In genomic region chr2:163531917-163532316, GRCm38 (mm10) we compare ENCODE assay signal across 10 mouse cellular contexts. TPM values are rescaled to one million over a fixed set of nuclear protein-coding genes. Genes with fewer than 3 reads are reported as not detected.
DNase-seq lines count a peak whose midpoint lies in the region; ATAC-seq and TF ChIP-seq lines count a peak whose summit lies in the region.
"Had no signal": no experiment of that assay in that cellular context is flagged by ENCODE, and none has a peak within 500 bp of the region (broad histone marks: within the 10 kb centered on the region; RNA-seq: fewer than 3 reads in every experiment).

No protein-coding gene starts in this region.

- 9% methylated on average over 9 of the region's 9 CpGs for WGBS in kidney, embryonic 16.5 days
- WGBS in intestine, postnatal 0 days, result 8% methylated on average over 9 of the region's 9 CpGs
- 16% methylated on average over 9 of the region's 9 CpGs for WGBS in thymus, adult 2 months

- intact Hi-C loops in left cerebral cortex, postnatal 4 days (cut with DNase I), result loop anchor here (10.0 kb wide), 1 partner anchor 63 kb away; no protein-coding TSS in a partner anchor

- no peak overlapping the region for H3K9ac ChIP-seq in kidney, embryonic 16.5 days (replicated peaks; ENCODE audit: low read length)
- H3K9ac ChIP-seq in intestine, postnatal 0 days (ENCODE audit: low read depth, low read length), result no peak overlapping the region
- H3K9ac ChIP-seq: embryonic facial prominence, embryonic 13.5 days had no signal

- H3K9me3 ChIP-seq in kidney, embryonic 16.5 days (ENCODE audit: low read length), result no peaks in the 10 kb centered on the region
- H3K9me3 ChIP-seq in intestine, postnatal 0 days (ENCODE audit: control insufficient read depth), result no peaks in the 10 kb centered on the region
- H3K9me3 ChIP-seq: embryonic facial prominence, embryonic 13.5 days had no signal

- peaks cover 3% of the 10 kb centered on the region for H3K27me3 ChIP-seq in kidney, embryonic 16.5 days (ENCODE audit: insufficient read depth, low read length)
- no peaks in the 10 kb centered on the region for H3K27me3 ChIP-seq in intestine, postnatal 0 days (replicated peaks; ENCODE audit: control insufficient read depth, insufficient read depth, low read length)
- H3K27me3 ChIP-seq in thymus, adult 2 months (ENCODE audit: control insufficient read depth, insufficient read depth, low read length), result no peaks in the 10 kb centered on the region

- no peak overlapping the region for H3K4me2 ChIP-seq in kidney, embryonic 16.5 days (replicated peaks; ENCODE audit: low read depth, low read length)
- H3K4me2 ChIP-seq in intestine, postnatal 0 days (replicated peaks; ENCODE audit: low read depth), result no peak overlapping the region
- H3K4me2 ChIP-seq: embryonic facial prominence, embryonic 13.5 days had no signal

- peak; percentile 68 for DNase-seq in kidney, adult 11 months
- DNase-seq in frontal cortex, adult 2 months (ENCODE audit: extremely low spot score in 1 of 2, low spot score in 1 of 2), result peak; percentile 14 to 89
- peak; percentile 89 for DNase-seq in left cerebral cortex, postnatal 4 days
- DNase-seq in ovary, adult 18-20 months (ENCODE audit: low spot score), result peak; percentile 25
- peak; percentile 79 for DNase-seq in thymus, adult 2 months

- no peak for TF ChIP-seq POLR2A in thymus, adult 2 months (IDR thresholded peaks at IDR 0.05; ENCODE audit: control insufficient read depth, extremely low read depth, insufficient read depth, low read length, poor library complexity)

- no peaks in the 10 kb centered on the region for H3K4me1 ChIP-seq in kidney, embryonic 16.5 days (ENCODE audit: insufficient read depth, low read length)
- peaks cover 5% of the 10 kb centered on the region; the same call in 1 of the 2 replicates for H3K4me1 ChIP-seq in intestine, postnatal 0 days (replicated peaks; ENCODE audit: control insufficient read depth, insufficient read depth, low read length)
- H3K4me1 ChIP-seq in thymus, adult 2 months (replicated peaks; ENCODE audit: control insufficient read depth, insufficient read depth, low read length), result no peaks in the 10 kb centered on the region
- H3K4me1 ChIP-seq: embryonic facial prominence, embryonic 13.5 days had no signal

- TF ChIP-seq CTCF in intestine, postnatal 0 days (IDR thresholded peaks at IDR 0.05; ENCODE audit: low read depth), result peak; percentile 93
- TF ChIP-seq CTCF in thymus, adult 2 months (IDR thresholded peaks at IDR 0.05; ENCODE audit: borderline replicate concordance, control insufficient read depth, extremely low read depth, insufficient read depth, low read length, poor library complexity), result peak; percentile 69; the same call in 1 of the 2 replicates

- H3K27ac ChIP-seq in kidney, embryonic 16.5 days (ENCODE audit: low read length), result no peak overlapping the region
- H3K27ac ChIP-seq in intestine, postnatal 0 days (ENCODE audit: low read depth, low read length), result no peak overlapping the region
- H3K27ac ChIP-seq in thymus, adult 2 months (ENCODE audit: control insufficient read depth, insufficient read depth, low read length), result no peak overlapping the region
- H3K27ac ChIP-seq: embryonic facial prominence, embryonic 13.5 days had no signal

- H3K36me3 ChIP-seq in kidney, embryonic 16.5 days (ENCODE audit: insufficient read depth, low read length), result no peaks in the 10 kb centered on the region
- peaks cover 7% of the 10 kb centered on the region; the same call in 1 of the 2 replicates for H3K36me3 ChIP-seq in intestine, postnatal 0 days (ENCODE audit: control insufficient read depth, insufficient read depth)
- H3K36me3 ChIP-seq in thymus, adult 2 months (ENCODE audit: control insufficient read depth, insufficient read depth, low read length), result no peaks in the 10 kb centered on the region
- H3K36me3 ChIP-seq: embryonic facial prominence, embryonic 13.5 days had no signal

- H3K4me3 ChIP-seq in kidney, embryonic 16.5 days (ENCODE audit: low read length), result no peak overlapping the region
- H3K4me3 ChIP-seq in intestine, postnatal 0 days (ENCODE audit: low read depth, low read length), result no peak overlapping the region
- H3K4me3 ChIP-seq in thymus, adult 2 months (ENCODE audit: control insufficient read depth, insufficient read depth, low read length), result no peak overlapping the region
- H3K4me3 ChIP-seq: embryonic facial prominence, embryonic 13.5 days had no signal

- no peak for ATAC-seq in kidney, embryonic 16.5 days (ENCODE audit: low FRiP score, low TSS enrichment)
- ATAC-seq in cerebellum, adult (ENCODE audit: insufficient number of reproducible peaks, low FRiP score, low TSS enrichment), result peak; percentile 54
- 0 out of 2 replicates have a peak, but pooled peaks have one; percentile 6 for ATAC-seq in intestine, postnatal 0 days

RNA-seq across cellular contexts. Expression of gene Hnf4a, which starts 25.3 kb away (rescaled TPM):
- polyA plus RNA-seq in kidney, embryonic 16.5 days (2015; fragmentation: Nextera tagmentation; extraction: Ambion mirVana), result 25.0 and 25.8 TPM in 2 replicates
- polyA plus RNA-seq in frontal cortex, adult 2 months (2012; rRNA removed), result not detected in 2 replicates
- 50.8 and 53.0 TPM in 2 replicates for polyA plus RNA-seq in intestine, postnatal 0 days (2015; fragmentation: Nextera tagmentation; extraction: Ambion mirVana)
- not detected for total RNA-seq in left cerebral cortex, postnatal 4 days (2021)
- 0.44 and 0.89 TPM in 2 replicates for polyA plus RNA-seq in thymus, adult 2 months (2012; rRNA removed)
- polyA plus RNA-seq: embryonic facial prominence, embryonic 13.5 days had no signal

RNA-seq across cellular contexts. Expression of gene R3hdml, which starts 39.8 kb away (rescaled TPM):
- polyA plus RNA-seq in kidney, embryonic 16.5 days (2015; fragmentation: Nextera tagmentation; extraction: Ambion mirVana), result 43.8 and 46.4 TPM in 2 replicates
- 0.08 TPM in 1 of 2 replicates, not detected in the other for polyA plus RNA-seq in frontal cortex, adult 2 months (2012; rRNA removed)
- polyA plus RNA-seq in intestine, postnatal 0 days (2015; fragmentation: Nextera tagmentation; extraction: Ambion mirVana), result 0.37 and 0.46 TPM in 2 replicates
- under 1 TPM in 1 of 2 experiments, not detected in 1; 0.36 TPM for total RNA-seq in left cerebral cortex, postnatal 4 days (2021)
- 0.35 TPM in 1 of 2 replicates, not detected in the other for polyA plus RNA-seq in thymus, adult 2 months (2012; rRNA removed)
- polyA plus RNA-seq: embryonic facial prominence, embryonic 13.5 days; stomach, embryonic 14.5 days had no signal

RNA-seq across cellular contexts. Expression of gene Fitm2, which starts 59.5 kb away (rescaled TPM):
- 11.3 and 11.7 TPM in 2 replicates for polyA plus RNA-seq in kidney, embryonic 16.5 days (2015; fragmentation: Nextera tagmentation; extraction: Ambion mirVana)
- polyA plus RNA-seq in frontal cortex, adult 2 months (2012; rRNA removed), result 10.3 and 11.2 TPM in 2 replicates
- 5.3 and 5.5 TPM in 2 replicates for polyA plus RNA-seq in intestine, postnatal 0 days (2015; fragmentation: Nextera tagmentation; extraction: Ambion mirVana)
- 10 to 100 TPM; 15.3 TPM for total RNA-seq in left cerebral cortex, postnatal 4 days (2021)
- polyA plus RNA-seq in thymus, adult 2 months (2012; rRNA removed), result 12.1 and 15.4 TPM in 2 replicates

Comparison
In these comparisons a context has a peak if more than half of its experiments do, and no peak if none do; other contexts are left out.
1. DNase-seq: peak in every context shown above with its lines; median percentile 89 in left cerebral cortex, postnatal 4 days; 79 in thymus, adult 2 months; 68 in kidney, adult 11 months; 52 in frontal cortex, adult 2 months; 25 in ovary, adult 18-20 months.
2. RNA of gene Hnf4a, which starts 25.3 kb away (polyA plus RNA-seq): 50.8 to 53.0 TPM in intestine, postnatal 0 days and 25.0 to 25.8 TPM in kidney, embryonic 16.5 days; 0.44 to 0.89 TPM in thymus, adult 2 months and not detected in frontal cortex, adult 2 months; every median in the first group is over 10 times any median in the second.
3. RNA of gene R3hdml, which starts 39.8 kb away (polyA plus RNA-seq): 43.8 to 46.4 TPM in kidney, embryonic 16.5 days; 0.37 to 0.46 TPM in intestine, postnatal 0 days, 0.35 TPM in thymus, adult 2 months and 0.08 TPM in frontal cortex, adult 2 months; every median in the first group is over 10 times any median in the second.